Mouse (Mus musculus) liver, embryonic 11.5 days (tissue): ENCODE measurements around the gene Sel1l3. TPM values are rescaled to one million over a fixed set of nuclear protein-coding genes. Genes with fewer than 3 reads are reported as not detected.

Experiments used
- ATAC-seq: fragments of 200-750 bp; cut with Nextera tagmentation; replicated peaks from 2 replicates; pipeline ENCODE4 v1.8.0; 2017; ENCODE audit warnings: moderate number of reproducible peaks, mild to moderate bottlenecking, moderate TSS enrichment, moderate library complexity; ENCODE audit not compliant: low FRiP score
- DNase-seq: peaks from one replicate; pipeline ENCODE4 v3.0.0-alpha.2; 2017; ENCODE audit warnings: low spot score
- H3K27ac ChIP-seq: fragments of 300-500 bp; sonication (generic); 2 replicates; pipeline ENCODE4 v1.5.1; 2014; ENCODE audit warnings: mild to moderate bottlenecking, low read depth, low read length, control low read depth
- H3K27me3 ChIP-seq: fragments of 300-500 bp; sonication (generic); replicated peaks from 2 replicates; pipeline ENCODE4 v1.6.1; 2014; ENCODE audit warnings: low read length, mixed read lengths; ENCODE audit not compliant: control insufficient read depth, insufficient read depth
- H3K36me3 ChIP-seq: fragments of 300-500 bp; sonication (generic); 2 replicates; pipeline ENCODE4 v1.6.1; 2014; ENCODE audit warnings: mild to moderate bottlenecking, low read length, moderate library complexity, mixed read lengths; ENCODE audit not compliant: control insufficient read depth, insufficient read depth
- H3K4me1 ChIP-seq: fragments of 300-500 bp; sonication (generic); replicated peaks from 2 replicates; pipeline ENCODE4 v1.6.1; 2014; ENCODE audit warnings: low read length, mixed read lengths; ENCODE audit not compliant: control insufficient read depth, insufficient read depth
- H3K4me2 ChIP-seq: fragments of 300-500 bp; sonication (generic); 2 replicates; pipeline ENCODE4 v1.6.1; 2014; ENCODE audit warnings: mild to moderate bottlenecking, control low read depth, moderate library complexity
- H3K4me3 ChIP-seq: fragments of 300-500 bp; sonication (generic); 2 replicates; pipeline ENCODE4 v1.5.1; 2014; ENCODE audit warnings: low read depth, low read length, control low read depth
- H3K9ac ChIP-seq: fragments of 300-500 bp; sonication (generic); 2 replicates; pipeline ENCODE4 v1.6.1; 2014; ENCODE audit warnings: low read depth, low read length, control low read depth
- H3K9me3 ChIP-seq: fragments of 300-500 bp; sonication (generic); 2 replicates; pipeline ENCODE4 v1.6.1; 2016; ENCODE audit warnings: low read length, inconsistent platforms, mixed read lengths; ENCODE audit not compliant: control insufficient read depth
- WGBS: fragments of 180-500 bp; shearing (Covaris S2); extraction: QIAGEN DNeasy Blood & Tissue Kit; methylation state at CpG from one replicate; pipeline ENCODE4 v1.1.7; 2014; 5-methylcytosine and 5-hydroxymethylcytosine counted together
- polyA plus RNA-seq: library from polyadenylated mRNA; unstranded; fragments of >200 nt; fragmentation: Nextera tagmentation; extraction: Ambion mirVana; gene quantifications from 2 replicates; pipeline ENCODE4 v1.2.1, GENCODE M21; 2014

Sel1l3 gene
- polyA plus RNA-seq, 1 experiment from 2014 or later: 0.27 TPM

DNA sequence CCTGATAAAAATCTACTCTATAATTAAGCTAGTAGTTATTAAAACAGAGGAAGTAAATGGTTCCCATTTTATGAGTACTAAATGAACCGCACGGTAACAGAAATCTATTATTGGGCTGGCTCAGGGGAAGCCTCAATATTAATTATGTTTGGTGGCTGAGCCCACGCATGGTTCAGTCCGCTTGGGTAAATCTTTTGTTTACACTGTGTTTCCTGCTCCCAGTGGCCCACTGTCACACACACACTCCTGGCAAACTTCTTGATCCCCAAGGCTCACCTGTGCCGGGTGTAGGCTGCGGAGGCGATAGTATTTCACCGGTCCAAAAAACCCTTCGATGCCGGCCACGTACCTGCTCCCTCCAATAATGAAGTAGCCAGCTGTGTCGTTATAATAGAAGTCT, 39.3 kb downstream of the Sel1l3 start:
- Histone ChIP-seq H3K4me3 (no peak overlapping the region), H3K4me2 (no peak overlapping the region), H3K9ac (no peak overlapping the region), H3K4me1 (no peaks in the 10 kb centered on the region), H3K9me3 (no peaks in the 10 kb centered on the region), H3K27ac (no peak overlapping the region), H3K36me3 (no peaks in the 10 kb centered on the region), H3K27me3 (no peaks in the 10 kb centered on the region)
- ATAC-seq: no peak
- 89% methylated on average over 12 of the region's 12 CpGs for WGBS
- DNase-seq: no peak

- no peak overlapping the region for H3K27ac ChIP-seq
- no peaks in the 10 kb centered on the region for H3K9me3 ChIP-seq
- no peak for ATAC-seq
- H3K27me3 ChIP-seq: no peaks in the 10 kb centered on the region
- H3K4me2 ChIP-seq: no peak overlapping the region
- WGBS: 70% methylated on average over 7 of the region's 7 CpGs
- no peaks in the 10 kb centered on the region for H3K4me1 ChIP-seq
- no peaks in the 10 kb centered on the region for H3K36me3 ChIP-seq
- no peak overlapping the region for H3K4me3 ChIP-seq
- no peak for DNase-seq
- H3K9ac ChIP-seq: no peak overlapping the region
These were observed 40.8 kb downstream of the Sel1l3 start for GRCm38 (mm10) chr5:53172908-53173307.

DNA sequence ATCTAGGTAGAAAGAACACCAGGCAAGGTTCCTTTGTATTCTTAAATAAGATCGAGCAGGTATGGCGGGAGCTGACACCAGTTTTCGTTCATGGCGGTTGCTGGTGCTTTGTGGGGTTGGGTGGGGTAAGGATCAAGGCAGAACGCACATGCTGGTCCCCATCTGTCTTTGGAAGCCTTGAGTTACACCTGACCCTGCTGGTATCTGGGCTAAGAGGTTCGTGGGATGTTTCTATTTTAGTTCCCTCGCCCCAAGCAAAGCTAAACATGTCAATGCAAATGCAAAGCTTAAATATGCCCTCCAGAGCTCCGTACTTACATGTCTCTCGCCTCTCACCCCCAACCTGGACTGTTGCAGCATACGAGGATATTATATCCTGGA, 41.5 kb downstream of the Sel1l3 start:
- Histone ChIP-seq H3K27ac (no peak overlapping the region), H3K4me1 (no peaks in the 10 kb centered on the region), H3K9ac (no peak overlapping the region), H3K36me3 (no peaks in the 10 kb centered on the region), H3K27me3 (no peaks in the 10 kb centered on the region), H3K4me2 (no peak overlapping the region), H3K9me3 (no peaks in the 10 kb centered on the region), H3K4me3 (no peak overlapping the region)
- WGBS: 83% methylated on average over 10 of the region's 10 CpGs
- DNase-seq: no peak
- no peak for ATAC-seq

GRCm38 (mm10) chr5:53171611-53172255, 42.0 kb downstream of the Sel1l3 start:
- Histone ChIP-seq H3K4me1 (no peaks in the 10 kb centered on the region), H3K4me3 (no peak overlapping the region), H3K9me3 (no peaks in the 10 kb centered on the region), H3K4me2 (no peak overlapping the region), H3K27me3 (no peaks in the 10 kb centered on the region), H3K9ac (no peak overlapping the region), H3K27ac (no peak overlapping the region), H3K36me3 (no peaks in the 10 kb centered on the region)
- DNase-seq (no peak), ATAC-seq (no peak)
- WGBS: 85% methylated on average over 6 of the region's 6 CpGs

DNA sequence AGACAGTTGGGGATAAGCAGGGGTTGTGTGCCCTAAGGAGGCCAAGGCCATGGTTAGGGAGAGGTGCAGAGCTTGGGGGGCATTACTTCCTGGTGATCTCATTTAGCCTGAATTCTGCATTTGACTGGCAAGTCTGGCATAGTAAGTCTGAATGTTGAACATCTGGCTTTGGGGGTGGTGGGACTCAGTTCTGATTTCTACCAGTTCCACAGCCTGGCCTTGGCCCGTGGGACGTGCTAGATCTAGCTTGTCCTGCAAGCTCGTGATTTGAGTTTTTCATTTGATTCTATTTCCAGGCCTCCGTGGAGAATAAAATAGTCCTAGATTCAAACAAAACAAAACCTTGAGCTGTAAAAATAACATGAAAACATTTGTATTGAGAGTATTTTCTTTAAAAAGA, 46.2 kb downstream of the Sel1l3 start:
- WGBS: 83% methylated on average over 4 of the region's 4 CpGs

DNA sequence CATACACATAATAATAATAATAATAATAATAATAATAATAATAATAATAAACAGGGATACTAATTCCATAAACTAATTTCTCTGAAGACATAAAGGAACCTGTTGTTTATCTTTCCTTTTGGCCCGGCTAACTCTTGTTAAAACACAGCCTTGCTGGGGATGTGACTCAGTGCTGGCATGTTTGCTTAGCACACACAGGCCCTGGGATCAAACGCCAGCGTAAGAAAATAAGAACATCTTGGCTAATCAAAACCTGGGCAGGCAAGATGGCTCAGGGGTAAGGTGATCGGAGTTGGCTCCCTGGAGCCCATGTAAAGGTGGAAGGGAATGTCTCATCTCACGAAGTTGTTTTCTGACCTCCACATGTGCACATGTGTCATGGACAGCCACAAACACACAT, 48.1 kb downstream of the Sel1l3 start:
- no peaks in the 10 kb centered on the region for H3K36me3 ChIP-seq
- H3K9ac ChIP-seq: no peak overlapping the region
- no peaks in the 10 kb centered on the region for H3K4me1 ChIP-seq
- no peak overlapping the region for H3K4me3 ChIP-seq
- WGBS: 77% methylated on average over 5 of the region's 5 CpGs
- H3K27ac ChIP-seq: no peak overlapping the region
- no peak overlapping the region for H3K4me2 ChIP-seq
- H3K27me3 ChIP-seq: no peaks in the 10 kb centered on the region
- no peaks in the 10 kb centered on the region for H3K9me3 ChIP-seq
- DNase-seq (no peak), ATAC-seq (no peak)

More for the DNA sequence above, 46.2 kb downstream of the Sel1l3 start:
- no peak for DNase-seq
- Histone ChIP-seq H3K4me3 (no peak overlapping the region), H3K27me3 (no peaks in the 10 kb centered on the region), H3K9ac (no peak overlapping the region), H3K4me1 (no peaks in the 10 kb centered on the region), H3K36me3 (no peaks in the 10 kb centered on the region), H3K9me3 (no peaks in the 10 kb centered on the region), H3K27ac (no peak overlapping the region), H3K4me2 (no peak overlapping the region)
- no peak for ATAC-seq

DNA sequence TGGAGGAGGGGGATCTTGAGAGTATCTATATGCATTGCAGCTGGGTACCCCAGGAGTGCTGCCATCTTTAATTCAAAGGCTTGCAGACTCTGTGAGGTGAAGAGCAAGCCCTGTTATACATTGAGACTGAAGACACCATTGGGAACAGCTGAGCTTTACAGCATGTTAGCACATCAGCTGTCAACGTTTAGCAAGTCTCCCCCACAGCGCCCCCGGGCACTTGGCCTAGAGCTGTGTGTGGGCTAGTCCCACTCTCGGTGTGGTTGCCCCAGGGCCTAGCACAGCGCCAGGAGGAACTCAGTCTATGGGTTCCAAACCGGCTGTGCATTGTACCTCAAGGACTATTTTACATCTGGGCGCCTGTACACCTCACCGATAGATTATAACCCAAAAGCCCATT, 51.3 kb downstream of the Sel1l3 start:
- no peak overlapping the region for H3K4me3 ChIP-seq
- H3K4me1 ChIP-seq: no peaks in the 10 kb centered on the region
- no peaks in the 10 kb centered on the region for H3K36me3 ChIP-seq
- ATAC-seq (no peak), DNase-seq (no peak)
- H3K4me2 ChIP-seq: no peak overlapping the region
- WGBS: 89% methylated on average over 8 of the region's 8 CpGs
- no peaks in the 10 kb centered on the region for H3K9me3 ChIP-seq
- H3K27me3 ChIP-seq: no peaks in the 10 kb centered on the region
- H3K9ac ChIP-seq: no peak overlapping the region
- H3K27ac ChIP-seq: no peak overlapping the region

DNA sequence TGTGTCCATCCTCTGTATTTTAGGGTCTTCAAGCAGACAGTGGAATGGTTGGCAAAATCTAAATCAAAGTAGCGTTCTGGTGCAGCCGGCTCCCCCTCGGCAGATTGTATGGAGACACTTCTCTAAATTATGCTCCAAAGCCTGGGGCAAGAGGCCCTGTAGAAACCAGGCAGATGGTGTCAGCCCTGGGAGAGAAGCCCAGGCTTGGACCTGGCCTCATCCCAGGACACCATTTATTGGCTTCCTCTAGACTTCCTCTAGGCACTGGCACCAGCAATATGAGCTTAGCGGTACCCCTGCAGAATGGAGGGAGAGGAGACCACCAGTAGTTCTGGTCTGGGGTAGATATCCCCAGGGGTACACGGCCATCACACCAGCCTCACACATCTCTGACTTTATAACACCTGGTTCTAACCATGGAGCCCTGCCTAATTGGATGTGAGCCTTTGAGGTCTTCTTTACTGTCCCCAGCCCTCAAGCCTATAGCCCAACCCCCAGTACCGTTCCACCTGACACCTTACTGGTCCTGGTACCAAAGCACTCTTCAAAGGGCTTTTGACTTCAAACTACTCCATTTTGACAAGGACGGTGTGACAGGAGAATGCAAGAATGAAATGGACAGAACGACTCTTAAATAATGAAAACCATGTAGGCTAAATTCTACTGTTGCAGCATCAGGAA, 52.1 kb downstream of the Sel1l3 start:
- H3K4me2 ChIP-seq: no peak overlapping the region
- DNase-seq: no peak
- H3K4me3 ChIP-seq: no peak overlapping the region
- no peaks in the 10 kb centered on the region for H3K4me1 ChIP-seq
- no peaks in the 10 kb centered on the region for H3K36me3 ChIP-seq
- H3K9ac ChIP-seq: no peak overlapping the region
- H3K9me3 ChIP-seq: no peaks in the 10 kb centered on the region
- no peak for ATAC-seq
- WGBS: 89% methylated on average over 8 of the region's 8 CpGs
- no peak overlapping the region for H3K27ac ChIP-seq
- no peaks in the 10 kb centered on the region for H3K27me3 ChIP-seq

DNA sequence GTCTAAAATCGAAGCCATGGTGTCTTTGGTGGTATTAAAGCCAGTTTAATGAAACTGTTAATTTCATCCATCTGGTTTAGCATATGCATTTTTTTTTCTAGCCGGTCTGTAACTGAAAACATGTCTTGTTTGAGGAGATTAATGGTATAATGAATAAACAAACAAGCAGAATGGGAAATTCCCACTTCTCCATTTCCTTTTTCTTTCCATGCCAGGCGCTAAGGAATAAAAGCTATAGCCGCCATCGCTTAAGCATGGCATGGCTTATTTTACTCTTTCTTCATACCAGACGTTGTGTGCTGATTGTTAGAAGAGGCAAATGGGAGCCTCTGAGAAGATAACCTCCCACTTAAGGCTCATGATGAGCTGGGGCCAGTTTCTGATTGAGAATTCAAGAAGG, 53.5 kb downstream of the Sel1l3 start:
- Histone ChIP-seq H3K27me3 (no peaks in the 10 kb centered on the region), H3K36me3 (no peaks in the 10 kb centered on the region), H3K4me3 (no peak overlapping the region), H3K9ac (no peak overlapping the region), H3K9me3 (no peaks in the 10 kb centered on the region), H3K4me1 (no peaks in the 10 kb centered on the region), H3K4me2 (no peak overlapping the region), H3K27ac (no peak overlapping the region)
- 83% methylated on average over 6 of the region's 6 CpGs for WGBS
- DNase-seq (no peak), ATAC-seq (no peak)
